Mouse (Mus musculus): ENCODE measurements around the gene Kazn.

- no peak for TF ChIP-seq GATA1 (IDR thresholded peaks at IDR 0.05; ENCODE audit: low read length)
- no peak for TF ChIP-seq TAL1 (IDR thresholded peaks at IDR 0.05; ENCODE audit: low read length)
These were observed 10.2 kb downstream of the Kazn start for GRCm38 (mm10) chr4:142228821-142229575.

Data from erythroblast, embryonic 14.5 days (primary cell).